Mouse (Mus musculus): ENCODE data around the gene Taf6l.
A peak's percentile ranks its signal among the peaks of the same experiment; 100 is the strongest.
"Not testable (repeated sequence)": the region's sequence is repeated elsewhere in the genome, so short reads cannot be mapped to it uniquely, and the experiment has no call there.

The Taf6l gene

DNA sequence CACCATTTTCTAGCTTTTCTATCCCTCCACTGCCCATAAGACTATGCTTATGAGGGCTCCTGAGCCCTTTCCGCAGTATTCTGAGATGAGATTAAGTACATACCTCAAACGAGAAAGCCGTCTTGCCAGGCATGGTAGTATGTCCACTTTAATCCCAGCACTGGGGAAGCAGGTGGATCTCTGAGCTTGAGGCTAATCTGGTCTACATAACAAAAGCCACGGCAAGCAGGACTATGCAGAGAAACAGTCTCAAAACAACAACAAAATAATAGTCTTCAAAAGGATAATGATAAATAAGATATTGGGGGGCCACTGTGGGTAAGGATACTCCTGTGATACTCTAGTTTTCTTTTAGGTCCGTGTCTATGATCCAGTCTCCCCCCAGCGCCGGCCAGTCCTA is 47.3 kb downstream of the Taf6l start:
- DNase-seq (ENCODE audit: low spot score in 2 of 2) = no peak

DNA sequence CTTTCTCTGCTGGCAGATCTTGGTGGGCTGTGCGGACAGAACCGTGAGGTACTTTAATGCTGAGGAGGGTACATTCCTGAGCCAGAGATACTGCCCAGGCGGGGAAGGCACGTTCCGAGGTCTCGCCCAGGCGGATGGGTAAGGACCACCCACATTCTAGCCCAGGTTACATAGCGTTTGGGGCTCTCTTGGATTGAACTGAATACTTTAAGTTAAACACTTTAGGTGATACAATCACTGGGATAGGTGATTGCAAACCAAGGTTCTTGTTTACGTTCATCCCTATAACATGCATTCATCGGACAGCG is 50.1 kb downstream of the Taf6l start:
- DNase-seq (ENCODE audit: low spot score in 2 of 2) = no peak

DNA sequence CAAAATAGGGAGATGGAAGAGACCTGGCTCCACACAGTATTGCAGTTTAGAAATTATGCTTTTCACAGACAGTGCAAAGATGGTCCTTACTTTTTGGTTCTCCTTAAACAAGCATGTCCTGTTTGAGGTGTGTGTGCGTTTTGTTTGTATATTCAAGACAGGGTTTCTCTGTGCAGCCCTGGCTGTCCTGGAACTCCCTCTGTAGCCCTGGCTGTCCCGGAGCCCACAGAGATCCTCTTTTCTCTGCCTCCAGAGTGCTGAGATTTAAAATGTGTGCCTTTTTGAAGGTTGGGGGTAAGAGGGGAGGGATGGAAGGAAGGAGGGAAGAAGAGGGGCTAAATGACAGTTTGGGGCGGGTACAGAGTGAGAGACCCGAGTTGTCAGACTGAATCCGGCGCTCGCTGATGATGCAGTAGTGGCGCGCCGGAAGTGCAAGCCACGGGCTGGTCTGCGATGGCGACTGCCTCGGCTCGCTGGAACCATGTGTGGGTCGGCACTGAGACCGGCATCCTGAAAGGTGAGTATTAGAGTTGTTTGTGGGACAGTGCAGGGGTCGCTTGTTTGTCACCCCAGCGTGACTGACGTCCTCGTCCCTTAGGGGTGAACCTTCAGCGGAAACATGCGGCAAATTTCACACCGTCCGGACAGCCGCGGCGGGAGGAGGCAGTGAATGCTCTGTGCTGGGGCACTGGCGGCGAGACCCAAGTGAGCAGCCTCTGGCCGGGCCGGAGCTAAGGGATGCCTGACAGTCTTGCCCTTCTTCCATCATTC is 50.6 kb downstream of the Taf6l start, which contains the start of gene Wdr74:
Gene Wdr74 (plus strand): TSS at position 439 of the 771 bp plus-strand sequence.
- DNase-seq (ENCODE audit: low spot score in 2 of 2) = peak; percentile 84 to 90

DNA sequence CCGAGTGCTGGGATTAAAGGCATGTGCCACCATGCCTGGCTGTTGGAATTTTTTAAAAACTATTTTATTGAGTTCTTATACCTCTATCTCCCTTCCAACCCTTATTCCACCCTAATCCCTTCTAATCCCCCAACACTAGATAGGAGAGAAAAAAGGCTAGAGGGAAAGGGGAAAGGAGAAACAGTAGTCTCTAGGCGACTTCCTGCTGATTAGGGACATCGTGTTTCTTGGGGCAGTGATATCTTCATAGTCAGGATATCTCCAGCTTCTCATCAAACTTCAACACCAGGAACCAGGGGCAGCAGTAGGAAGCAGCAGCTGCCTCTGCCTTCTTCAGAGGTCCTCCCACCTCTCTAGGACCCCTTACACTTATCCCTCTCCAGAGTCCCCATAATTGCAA is 51.9 kb downstream of the Taf6l start:
- DNase-seq (ENCODE audit: low spot score in 2 of 2) = no peak

DNA sequence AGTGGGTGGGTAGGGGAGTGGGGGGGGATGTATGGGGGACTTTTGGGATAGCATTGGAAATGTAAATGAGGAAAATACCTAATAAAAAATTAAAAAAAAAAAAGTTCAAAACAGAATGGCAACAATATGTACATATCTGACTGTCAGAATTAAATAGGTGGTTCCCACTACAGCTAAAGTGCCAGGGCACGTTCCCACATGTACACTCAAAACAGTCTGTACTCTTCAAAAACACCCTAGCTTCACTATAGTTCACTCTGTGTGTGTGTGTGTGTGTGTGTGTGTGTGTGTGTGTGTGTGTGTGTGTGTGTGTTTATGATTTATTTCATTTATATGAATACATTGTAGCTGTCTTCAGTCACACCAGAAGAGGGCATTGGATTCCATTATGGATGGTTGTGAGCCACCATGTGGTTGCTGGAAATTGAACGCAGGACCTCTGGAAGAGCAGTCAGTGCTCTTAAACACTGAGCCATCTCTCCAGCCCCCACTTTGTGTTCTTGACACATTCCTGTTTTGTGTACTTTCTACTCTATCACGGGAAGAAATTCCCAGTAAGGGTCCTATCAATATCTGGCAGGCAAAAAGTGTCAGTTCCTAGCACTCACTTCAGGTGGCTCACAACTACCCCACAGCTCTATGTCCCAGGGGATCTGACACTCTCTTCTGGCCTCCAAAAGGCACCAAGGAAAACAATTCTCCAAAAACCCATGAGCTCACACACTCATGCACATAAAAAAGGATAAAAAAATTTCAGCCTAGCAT is 57.7 kb downstream of the Taf6l start:
- not testable (repeated sequence) for DNase-seq (ENCODE audit: low spot score in 2 of 2)

DNA sequence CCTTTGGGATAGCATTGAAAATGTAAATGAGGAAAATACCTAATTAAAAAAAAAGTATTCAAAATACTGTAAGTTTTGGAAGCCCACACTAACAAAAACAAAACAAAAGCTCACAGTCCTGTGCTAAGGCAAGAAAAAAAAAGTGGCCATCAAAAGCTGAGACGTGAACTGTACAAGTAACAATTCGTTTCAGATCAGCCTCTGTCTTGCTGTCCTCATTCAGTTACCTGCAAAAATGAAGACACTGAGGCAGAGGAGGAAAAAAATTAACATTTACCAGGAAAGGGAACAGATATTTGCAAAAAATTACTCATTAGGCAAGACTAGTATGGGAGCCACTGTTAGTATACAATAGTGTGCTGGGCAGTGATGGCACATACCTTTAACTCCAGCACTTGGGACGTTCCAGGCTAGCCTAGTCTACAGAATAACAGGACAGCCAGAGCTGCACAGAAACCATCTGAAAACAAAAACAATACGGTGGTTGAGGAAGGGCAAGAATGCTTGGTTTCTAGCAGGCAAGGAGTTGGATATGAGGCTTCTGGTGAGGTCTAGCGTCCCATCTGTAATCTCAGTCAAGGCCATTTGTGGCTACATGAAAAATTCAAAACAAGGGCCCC is 58.6 kb downstream of the Taf6l start:
- DNase-seq (ENCODE audit: low spot score in 2 of 2) = no peak

DNA sequence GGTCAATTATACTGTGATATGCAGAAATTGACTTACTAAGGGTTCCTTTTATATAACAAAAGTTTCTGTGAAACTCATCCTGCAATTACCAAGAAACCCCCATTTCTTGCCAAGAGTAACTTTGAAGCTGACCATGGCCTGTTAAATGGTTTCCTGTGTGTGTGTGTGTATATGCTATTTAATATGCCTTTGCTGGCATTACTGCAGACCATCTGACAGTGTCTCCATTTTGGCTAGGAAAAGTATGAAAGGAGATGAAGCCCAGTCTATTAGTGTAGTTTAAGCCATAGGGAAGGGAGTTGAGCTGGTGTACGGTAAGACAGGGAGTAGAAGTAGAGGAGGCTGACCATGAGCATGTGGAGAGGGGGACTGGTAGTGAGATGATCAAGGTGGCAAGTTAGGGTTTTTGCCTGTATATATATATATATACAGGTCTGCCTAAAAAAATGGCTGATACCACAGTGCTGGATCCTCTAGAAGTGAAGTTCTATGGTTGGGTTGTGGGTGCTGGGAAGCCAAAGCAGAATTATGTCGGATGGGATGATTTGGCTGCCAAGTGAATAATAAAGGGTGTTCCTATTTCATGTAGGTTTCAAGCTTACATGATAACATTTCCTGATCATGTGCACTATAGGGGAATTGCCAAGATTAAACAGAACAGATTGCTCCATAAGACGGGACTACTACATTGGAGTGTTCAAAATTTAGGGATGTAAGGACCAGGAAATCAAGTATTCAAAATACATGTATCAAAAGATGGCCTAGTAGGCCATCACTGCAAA is 59.4 kb downstream of the Taf6l start:
- no peak for DNase-seq (ENCODE audit: low spot score in 2 of 2)

DNA sequence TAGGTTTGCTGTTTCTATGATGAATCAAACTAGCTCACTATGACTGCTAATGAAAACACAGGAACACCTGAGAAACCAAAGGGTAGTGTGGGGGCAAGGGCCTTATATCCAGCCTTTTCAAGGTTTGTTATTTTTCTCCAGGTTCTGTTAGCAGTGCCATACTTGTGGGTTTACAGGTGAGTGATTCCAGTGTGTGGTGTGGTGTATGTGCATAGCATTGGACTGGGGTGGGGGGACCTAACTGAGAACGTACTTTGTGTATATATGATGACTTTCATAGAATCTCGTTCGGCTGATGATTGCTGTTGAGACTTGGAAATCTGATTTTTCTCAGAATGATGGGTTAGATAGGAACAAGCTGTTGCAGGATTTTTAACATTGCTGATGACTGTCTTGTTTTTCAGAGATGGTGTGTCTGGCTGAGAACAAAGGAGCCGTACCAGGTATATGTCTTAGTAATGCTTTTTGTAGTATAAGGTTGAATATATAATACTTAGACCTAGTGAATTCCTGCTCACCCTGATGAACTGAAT is 61.1 kb downstream of the Taf6l start:
- no peak for DNase-seq (ENCODE audit: low spot score in 2 of 2)
